Mouse (Mus musculus) c-Kit-positive CD71-negative TER-119-negative erythroid progenitor cells, embryonic 14.5 days (primary cell): Measurements from ENCODE around the gene Rnf121.
A peak's percentile ranks its signal among the peaks of the same experiment; 100 is the strongest.

Experiments
- DNase-seq: peaks from one replicate; pipeline ENCODE4 v3.0.0-alpha.2; 2013; ENCODE audit warnings: low read depth

The Rnf121 gene

GRCm38 (mm10) chr7:101999461-102000151 lies 65.7 kb downstream of the Rnf121 start:
- DNase-seq = no peak

GRCm38 (mm10) chr7:101998194-101998927 lies 66.9 kb downstream of the Rnf121 start:
- peak; percentile 52 for DNase-seq

GRCm38 (mm10) chr7:101994241-101994640 lies 71.0 kb downstream of the Rnf121 start:
- DNase-seq = no peak

- DNase-seq = no peak
These were observed 80.2 kb downstream of the Rnf121 start for GRCm38 (mm10) chr7:101985081-101985480.

GRCm38 (mm10) chr7:101982735-101983134 lies 82.5 kb downstream of the Rnf121 start:
- DNase-seq = no peak

- no peak for DNase-seq
These were observed 90.8 kb downstream of the Rnf121 start for GRCm38 (mm10) chr7:101974505-101974904.

- no peak for DNase-seq
These were observed 91.5 kb downstream of the Rnf121 start for GRCm38 (mm10) chr7:101973730-101974129.

- DNase-seq = no peak
These were observed 93.5 kb downstream of the Rnf121 start for GRCm38 (mm10) chr7:101971721-101972120.

GRCm38 (mm10) chr7:101970821-101971461 lies 94.3 kb downstream of the Rnf121 start:
- DNase-seq = peak; percentile 37

- DNase-seq = peak; percentile 80
These were observed 94.9 kb downstream of the Rnf121 start for GRCm38 (mm10) chr7:101970429-101970775.

- DNase-seq = peak; percentile 64
These were observed 95.4 kb downstream of the Rnf121 start for GRCm38 (mm10) chr7:101969694-101970428.
